Mouse (Mus musculus): ENCODE measurements around the gene Gtf2b.

GRCm38 (mm10) chr3:142768498-142768897 is 3.7 kb downstream of the Gtf2b start:
- TF ChIP-seq POLR2A (IDR thresholded peaks at IDR 0.05; ENCODE audit: control insufficient read depth, low read depth, low read length) (no peak), CTCF (IDR thresholded peaks at IDR 0.05; ENCODE audit: control insufficient read depth, insufficient read depth, insufficient replicate concordance, low read depth, low read length) (no peak)
